Mouse (Mus musculus) retina, postnatal 1 day (tissue): ENCODE results near the gene Gpr132.

ENCODE experiments used
- DNase-seq: peaks from one replicate; pipeline ENCODE4 v3.0.0-alpha.2; 2012

Gpr132 gene

DNA sequence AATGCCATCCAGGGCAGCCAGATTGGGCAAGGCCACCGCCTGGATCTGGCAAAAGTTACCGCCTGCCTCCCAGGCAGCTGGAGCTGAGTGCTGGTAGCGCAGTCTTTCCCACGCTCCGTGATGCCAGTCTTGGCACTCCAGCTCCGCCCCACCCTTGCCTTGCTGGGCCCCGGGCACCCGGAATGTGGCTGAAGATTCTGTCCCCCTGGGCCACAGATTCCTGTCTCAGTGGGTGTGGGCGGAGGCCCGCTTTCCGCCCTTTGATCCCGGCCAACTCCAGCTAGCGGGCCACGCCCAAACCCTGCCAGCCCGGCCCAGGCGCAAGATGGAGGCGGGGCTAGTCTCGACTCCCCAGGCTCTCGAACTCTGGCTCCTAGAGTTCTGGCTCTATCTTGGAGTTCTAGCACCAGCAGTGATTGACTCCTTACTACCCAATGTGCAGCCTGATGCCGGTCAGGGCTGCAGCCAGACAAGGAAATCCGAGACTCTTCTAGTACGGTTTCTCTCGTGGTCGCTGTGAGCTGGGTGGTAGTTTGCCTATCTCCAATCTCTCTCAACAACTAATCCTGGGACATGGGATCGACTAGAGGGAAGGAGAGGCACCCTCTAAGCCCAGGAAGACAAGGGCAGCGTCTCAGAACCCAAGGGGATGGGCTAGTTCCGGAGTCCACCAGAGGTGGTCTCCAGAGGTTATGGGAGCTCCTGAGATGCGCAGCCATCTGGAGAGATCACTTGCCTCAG lies 8.5 kb upstream of the Gpr132 start:
- DNase-seq = peak; percentile 50

DNA sequence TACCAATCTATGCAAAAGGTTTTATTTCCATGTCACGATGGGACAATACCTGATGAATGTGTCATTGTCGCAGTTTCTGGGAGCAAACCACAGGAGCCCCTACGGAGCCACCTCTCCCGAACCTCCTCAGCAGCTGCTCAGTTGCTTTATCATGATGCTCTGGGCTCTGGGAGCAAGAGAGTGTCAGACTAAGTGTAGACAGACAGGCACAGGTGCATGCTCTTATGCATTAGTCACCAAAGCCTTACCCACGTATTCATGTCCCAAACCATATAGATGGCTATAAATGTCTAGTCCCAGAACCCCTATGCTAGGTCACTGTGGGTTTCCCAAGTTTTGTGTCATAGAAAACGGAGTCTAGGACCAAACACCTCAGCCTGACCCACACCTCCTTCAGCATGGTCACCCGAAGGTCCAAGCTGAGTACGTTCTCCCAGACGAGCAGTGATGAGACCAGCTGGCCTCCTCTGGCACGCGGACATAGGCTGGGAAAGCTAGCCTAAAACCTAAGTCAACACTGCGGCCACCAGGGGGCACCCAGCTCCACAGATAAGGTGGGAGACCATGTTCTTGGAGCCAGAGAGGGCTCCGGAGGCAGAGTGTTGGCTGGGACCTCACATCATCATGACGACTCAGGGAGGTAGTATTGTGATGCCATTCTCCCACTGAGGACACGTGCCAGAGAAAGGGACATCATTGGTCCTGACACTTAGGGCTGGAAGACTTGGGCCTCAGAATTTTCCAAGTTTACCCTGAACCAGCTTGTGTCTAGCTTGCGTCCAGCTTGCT lies 7.4 kb upstream of the Gpr132 start:
- peak; percentile 91 for DNase-seq

DNA sequence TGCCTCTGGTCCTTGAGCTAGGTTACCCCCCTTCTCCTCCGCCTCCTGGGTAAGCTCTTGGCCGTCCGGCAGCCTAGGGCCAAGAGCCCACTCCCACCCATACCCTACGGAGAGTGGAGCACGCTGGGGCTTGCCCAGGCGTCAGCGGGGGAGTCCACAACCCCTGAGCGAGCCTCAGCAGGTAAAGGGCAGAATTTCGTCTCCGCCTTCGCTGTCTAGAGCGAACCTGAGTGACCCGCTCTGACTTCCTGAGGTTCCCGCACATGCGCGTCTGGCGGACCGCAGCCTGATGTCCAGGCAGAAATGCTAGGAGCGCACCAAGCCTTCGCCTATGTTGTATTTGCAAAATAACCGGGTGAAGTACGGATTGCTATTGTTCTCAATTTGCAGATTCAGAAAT lies 6.2 kb upstream of the Gpr132 start:
- DNase-seq = no peak

DNA sequence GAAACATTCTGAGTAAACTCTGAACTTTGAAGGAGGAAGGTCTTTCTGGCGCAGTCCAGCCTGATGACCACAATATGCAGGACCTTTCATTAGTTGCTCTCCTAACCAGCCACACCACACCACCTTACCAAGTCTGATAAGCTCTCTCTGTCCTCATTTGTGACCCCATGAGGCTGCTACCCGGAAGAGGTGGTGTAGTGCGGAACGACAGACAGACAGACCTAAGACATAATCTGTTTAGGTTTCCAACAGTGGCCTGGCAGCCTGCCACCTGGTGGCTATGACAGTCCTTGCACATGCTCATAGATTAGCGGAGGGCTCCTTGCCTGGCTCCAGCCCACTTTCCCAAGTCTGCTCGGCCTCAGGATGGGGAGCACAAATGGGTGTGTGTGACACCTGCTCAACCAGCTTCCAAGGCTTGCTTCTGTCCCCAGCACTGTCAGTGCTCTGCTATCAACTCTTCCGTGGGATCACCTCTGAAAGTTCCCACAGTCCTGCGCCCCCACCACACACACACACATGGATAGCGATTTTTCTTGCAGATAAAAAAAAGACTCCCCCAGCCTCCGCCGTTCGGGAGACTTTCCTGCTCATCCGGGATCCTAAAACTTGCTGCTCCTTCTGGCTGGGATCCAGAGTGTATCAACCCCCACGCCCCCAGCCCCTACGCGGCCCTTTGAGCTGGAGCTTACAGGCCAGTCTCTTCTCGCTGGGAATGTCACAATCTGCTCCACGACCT lies 5.6 kb upstream of the Gpr132 start:
- peak; percentile 85 for DNase-seq

DNA sequence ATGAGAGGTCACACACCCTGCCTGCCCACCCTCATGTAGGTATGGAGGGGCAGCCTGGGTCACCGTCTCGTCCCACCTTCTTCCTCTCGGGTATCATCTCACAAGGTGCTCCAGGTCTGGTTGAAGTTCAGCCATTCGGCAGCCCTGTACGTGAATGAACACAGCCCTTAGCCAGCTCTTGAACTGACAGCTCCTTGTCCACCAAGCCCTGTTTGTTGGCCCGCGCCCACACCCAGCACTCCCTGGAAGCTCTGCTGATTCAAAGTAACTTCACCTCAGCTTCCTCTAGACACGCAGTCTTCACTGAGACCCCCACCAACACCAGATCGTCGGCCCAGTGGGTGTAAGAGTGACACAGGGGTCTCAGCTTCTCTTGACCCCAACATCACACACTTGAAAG lies 5.0 kb upstream of the Gpr132 start:
- no peak for DNase-seq

DNA sequence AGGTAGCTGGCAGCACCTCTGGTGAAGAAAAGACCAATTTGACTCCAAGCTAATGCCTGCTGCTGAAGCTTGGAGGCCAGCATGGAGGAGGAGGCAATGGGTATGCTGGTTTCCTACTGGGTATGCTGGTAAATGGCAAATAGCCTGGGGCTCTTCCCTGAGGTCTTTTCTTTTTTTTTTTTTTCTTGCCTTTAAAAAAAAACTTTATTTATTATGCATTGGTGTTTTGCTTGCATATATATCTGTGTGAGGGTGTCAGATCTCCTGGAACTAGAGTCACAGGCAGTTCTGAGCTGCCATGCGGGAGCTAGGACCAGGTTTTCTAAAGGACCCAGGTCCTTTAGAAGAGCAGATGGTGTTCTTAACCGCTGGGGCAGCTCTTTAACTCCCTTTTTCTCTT lies 3.2 kb upstream of the Gpr132 start:
- DNase-seq = no peak

DNA sequence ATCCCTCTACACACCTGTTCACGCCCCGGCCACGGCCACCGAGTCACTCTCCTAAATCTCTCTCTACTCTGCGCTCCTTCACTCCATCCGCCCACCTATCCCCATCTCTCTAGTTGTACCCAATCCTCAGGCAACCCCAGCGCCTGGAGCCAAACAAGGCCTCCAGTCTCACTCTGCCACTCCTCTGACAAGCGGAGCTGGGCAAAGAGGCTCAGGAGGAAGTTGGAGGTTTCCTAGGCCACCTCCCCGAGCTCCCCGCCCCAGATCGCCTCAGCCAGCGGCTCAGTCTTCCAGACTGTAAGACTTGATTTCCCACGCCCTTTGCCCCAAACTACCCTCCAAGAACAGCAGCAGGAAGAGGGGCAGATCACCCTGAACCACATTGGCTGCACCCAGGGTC lies 2.7 kb upstream of the Gpr132 start:
- no peak for DNase-seq

DNA sequence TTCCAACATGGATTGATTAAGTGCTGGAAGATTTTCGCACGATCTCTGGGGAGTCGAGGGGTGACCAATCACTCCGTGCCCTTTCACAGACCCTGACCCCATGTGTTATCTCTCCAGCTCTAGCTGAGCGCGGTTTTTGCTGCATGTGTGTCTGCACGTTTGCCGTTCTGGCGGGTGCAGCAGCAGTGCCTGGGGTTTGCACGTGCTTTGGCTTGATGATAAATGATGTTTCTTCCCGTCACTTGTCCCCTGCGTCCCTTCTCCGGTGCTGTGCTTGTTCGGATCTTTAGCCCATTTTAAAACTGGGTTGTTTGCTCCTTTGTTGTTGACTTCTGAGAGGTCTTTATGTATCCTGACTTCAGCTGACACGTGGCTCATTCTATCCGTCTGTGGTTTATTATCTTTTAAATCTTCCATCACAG lies 1.8 kb upstream of the Gpr132 start:
- DNase-seq = no peak

DNA sequence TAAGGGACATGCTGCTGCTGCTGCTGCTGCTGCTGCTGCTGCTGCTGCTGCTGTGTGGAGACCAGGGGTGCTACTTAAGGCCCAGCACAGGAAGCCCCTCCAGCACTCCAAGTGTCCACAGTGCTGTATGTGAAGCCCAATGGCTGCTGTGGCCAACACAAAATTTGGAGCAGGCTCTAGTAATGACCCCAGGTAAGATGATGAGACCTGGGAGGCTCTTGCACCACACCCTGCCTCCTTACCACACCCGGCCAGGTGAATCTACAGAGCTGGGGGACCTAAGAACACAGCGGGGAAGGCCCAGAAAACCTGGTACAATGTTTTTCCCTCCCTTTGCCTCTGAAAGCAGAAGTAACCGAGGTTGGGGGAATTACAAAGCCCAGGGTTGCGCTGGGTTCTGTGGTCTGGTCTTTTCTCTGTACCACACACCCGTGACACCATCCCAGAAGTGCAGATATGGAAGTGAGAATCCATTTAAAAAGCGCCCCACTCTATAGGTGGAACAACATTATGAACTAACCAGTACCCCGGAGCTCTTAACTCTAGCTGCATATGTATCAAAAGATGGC lies 838 bp downstream of the Gpr132 start:
- no peak for DNase-seq

DNA sequence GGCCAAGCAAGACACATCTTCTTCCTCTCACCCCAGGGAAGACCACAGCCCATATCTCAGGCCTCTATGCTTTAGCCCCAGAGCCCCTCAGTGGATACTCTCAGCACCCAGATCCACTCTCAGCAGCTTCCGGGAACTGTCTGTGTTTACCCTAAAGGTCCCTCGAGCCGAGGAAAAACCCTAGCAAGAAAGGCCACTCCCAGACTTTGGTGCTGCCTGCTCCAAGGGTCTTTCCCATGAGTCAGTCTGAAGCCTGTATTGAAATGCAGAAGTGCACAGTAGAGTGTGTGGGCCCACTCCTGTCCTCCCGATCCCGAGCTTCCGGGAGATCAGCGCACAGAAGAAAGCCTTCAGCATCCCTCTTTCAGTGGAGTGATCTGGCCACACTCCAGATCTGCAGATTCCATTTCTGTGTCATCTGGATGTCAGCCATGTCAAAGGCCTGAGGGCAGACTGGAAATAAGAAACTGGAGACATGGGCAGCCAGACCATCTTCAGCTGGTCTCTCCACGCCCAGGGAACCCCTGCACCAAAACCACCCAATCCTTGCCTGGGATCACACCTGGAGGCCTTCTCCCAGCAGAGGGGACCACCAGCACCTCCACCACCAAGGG lies 1.5 kb downstream of the Gpr132 start:
- DNase-seq = no peak

DNA sequence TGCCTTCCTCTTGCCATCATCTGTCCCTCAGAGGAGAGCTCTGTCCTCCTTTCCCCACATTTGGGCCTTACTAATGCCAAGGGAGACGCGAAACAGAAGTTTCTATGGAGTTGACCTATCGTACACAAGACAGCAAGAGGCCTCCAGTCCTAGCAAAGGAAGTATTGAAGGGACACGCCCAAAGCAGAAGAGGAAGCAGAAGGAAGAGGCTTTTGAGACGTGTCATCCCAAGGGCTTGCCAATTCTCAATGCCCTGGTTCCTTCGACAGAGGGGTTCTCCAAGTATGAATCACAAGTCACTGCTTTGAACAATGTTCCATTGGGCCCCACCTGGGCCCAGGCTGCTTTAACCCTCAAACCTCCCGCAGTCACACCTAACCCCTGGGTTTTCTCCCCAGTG lies 3.2 kb downstream of the Gpr132 start:
- DNase-seq = no peak

DNA sequence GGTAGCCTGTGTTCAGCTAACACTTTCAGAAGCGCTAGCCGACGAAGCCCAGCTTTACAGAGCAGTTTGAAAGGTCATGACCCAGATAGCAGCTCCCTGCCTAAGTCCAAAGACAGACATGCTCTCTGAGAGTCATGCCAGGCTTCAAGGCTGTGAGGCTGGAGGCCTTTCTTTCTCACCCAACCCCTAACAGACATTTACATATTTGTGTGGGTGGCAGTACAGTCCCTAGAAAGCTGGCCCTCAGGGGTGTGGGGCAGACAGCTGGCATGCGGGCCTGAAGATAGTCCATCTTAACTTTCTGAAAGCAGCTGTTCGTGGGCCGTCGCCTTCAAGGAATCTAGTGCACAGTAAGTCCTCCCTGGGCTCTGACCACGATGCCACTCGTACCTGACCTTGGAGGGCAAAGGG lies 6.1 kb downstream of the Gpr132 start:
- DNase-seq = peak; percentile 31

DNA sequence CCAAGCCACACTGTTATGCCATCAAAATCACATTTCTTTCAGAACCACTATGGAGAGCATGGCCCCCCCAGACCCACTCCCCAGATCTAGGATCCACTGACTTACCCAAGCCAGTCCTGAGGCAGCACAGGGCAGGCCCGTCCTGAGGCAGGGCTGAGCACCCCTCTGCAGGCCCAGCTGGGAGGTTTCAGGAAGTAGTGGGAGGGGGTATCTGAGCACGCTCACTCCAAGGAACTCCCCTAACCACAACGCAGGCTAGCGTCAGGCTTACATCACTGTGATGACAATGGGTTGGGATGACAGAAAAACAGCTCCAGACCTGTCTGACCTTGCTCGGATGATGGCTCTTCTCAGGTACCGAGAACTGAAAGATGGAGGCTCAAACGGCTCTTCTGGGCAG lies 7.3 kb downstream of the Gpr132 start:
- DNase-seq = no peak

DNA sequence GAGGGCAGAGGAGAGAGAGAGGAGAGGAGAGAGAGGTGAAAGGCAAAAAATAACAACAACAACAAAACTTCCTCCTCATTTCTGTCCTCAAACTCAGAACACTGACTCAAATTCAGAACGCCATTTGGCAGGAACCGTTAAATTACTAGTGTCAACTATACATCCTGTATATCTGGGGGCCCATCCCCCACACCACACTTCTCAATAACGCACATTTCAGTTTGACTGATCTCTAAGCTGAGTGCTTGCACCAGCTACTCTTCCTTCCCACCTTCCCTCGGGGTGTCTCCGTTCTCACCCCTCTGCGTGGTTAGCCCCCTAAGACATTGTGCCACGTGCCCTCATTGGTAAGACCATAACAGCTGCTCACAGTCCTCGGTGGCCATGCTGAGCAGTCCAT lies 8.1 kb downstream of the Gpr132 start:
- DNase-seq = peak; percentile 35

DNA sequence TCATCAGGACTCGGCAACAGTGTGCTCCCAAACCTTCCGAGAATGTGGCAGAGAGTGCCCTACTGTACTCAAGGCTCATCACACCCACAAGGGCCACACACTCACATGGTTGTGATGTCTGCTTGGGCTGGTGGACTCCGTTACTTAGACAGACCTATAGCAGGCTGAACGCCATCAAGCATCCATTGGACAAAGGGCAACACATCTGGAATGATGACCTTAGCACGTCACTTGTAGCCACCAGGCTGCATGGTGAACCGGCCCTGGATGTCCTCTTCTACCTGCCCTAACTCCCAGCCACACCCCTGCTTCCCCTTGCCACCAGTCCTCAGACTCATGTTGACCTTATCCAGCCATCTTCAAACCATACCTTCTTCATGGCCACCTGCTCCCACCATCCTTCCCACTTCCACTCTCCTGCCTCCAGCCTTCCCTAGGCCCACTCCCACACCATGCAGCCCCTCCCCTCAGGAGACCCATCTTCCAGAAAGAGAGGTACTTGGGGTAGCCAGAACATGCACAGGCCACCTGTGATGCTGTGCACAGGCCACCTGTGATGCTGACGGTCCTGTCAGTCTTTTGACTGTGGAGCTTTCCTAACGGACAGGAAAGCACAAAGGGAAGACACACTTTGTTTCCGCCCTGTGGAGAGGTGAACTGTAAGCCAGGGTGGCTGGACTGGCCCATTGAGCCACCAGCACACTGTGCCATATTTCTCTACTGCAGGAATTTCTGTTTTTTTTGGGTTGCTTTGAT lies 9.3 kb downstream of the Gpr132 start:
- no peak for DNase-seq

DNA sequence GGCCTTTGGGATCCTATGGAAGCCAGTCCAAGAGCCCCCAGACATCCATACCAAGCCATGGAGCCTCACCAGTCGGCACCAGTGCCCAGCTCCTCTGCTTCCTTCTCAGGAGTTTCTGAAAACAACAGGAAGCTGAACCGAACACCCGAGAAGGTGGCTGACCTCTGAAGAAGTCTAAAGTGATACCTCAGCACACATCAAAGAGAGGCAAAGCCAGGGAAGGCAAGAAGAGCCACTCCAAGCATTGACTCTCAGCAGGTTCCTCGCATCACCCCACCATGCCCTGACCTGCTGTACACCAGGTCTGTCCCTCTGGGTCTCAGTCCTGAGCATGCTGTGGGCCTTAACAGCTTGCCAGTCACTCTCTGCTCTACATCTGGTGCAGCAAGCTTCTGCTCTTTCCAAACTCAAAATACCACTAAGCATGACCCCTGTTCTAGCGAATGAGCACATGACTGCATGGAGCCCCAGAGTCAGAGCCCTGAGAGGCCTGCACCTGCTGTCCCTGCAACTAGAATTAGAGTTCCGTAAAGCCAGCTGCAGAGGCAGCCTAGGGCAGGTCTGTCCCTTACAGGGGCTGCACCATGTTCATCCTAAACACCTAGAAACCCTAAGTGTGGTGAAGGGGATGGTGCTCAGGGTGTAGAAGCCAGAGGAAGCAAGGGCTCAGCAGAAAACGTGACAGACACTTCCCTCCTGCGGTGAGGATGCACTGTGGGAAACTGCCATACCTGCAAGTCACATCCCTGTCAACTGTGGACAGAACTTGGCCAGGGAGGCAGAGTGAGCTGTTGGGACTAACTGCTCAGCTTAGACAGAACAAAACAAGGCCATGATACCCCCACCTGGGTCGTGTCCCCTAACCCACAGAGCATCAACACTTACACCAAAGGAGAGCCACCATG lies 10.8 kb downstream of the Gpr132 start:
- no peak for DNase-seq

DNA sequence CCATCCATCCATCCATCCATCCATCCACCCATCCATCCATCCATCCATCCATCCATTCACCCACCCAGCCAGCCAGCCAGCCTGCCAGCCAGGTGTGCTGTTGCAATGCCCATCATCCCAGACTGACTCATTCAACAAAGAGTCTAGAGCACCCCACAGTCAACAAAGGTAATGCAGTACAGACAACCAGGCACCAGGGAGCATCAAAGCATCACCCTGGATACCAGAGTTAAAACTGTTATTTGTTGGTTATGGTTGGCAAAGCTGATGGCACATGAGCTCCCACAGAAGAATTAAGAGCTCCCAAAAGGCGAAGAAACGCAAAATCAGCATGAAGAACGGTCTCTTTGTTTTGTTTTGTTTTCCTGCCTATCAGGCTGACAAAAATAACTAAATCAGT lies 11.7 kb downstream of the Gpr132 start:
- DNase-seq = no peak

DNA sequence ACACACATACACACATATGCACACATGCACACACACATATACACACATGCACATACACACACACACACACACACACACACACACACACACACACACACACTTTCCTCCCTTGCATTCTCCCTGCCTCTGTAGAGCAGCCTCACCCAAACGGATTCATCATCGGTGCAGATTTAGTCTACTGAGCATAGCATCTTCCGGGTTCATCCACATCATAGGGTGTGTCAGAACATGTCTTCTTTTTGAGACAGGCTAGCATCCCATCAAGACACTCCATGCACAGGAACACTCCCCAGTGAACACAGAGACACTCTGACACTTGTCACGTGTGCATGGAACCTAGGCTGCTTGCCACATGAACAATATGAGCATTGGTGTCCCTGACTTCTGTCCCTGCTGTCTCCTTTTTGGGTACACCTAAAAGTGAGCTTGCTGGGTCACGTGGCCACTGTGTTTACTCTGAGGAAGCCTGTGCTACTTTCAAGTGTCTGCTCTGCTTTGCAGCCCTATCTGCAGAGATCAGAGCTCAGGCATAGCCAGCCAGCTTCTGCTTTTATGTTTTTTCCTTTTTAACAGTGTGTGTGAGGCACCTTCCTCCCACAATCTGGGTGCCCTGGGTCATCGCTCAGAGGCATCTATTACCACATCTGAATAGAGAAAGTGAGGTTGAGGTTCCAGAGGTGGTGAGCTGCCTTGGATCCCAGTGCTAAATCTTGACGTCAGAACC lies 13.3 kb downstream of the Gpr132 start:
- DNase-seq = no peak

DNA sequence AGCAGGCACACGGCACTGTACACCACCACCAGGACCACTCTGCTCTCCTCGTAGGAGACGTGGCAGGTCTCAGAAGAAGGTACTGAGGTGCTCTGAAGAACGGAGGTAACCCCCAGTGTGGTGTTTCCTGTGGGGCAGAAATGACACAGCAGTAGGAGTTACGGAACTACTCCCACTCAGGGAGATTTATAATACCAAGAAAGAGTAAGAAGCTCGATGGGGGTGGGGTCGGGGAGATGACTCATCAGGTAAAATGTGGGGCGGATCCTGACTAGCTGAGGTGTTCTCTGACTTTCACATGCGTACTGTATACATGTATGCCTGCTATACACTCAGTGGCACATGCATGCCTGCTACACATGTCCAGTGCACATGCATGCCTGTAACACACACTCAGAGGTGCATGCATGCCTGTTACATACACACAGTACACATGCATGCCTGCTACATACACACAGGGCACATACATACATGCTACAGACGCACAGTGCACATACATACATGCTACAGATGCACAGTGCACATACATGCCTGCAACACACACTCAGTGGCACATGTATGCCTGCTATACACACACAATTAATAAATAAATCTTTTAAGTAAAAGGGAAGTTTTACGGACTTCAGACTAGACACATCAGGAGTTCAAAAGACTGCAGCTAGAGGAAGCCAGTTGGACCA lies 14.8 kb downstream of the Gpr132 start:
- no peak for DNase-seq

DNA sequence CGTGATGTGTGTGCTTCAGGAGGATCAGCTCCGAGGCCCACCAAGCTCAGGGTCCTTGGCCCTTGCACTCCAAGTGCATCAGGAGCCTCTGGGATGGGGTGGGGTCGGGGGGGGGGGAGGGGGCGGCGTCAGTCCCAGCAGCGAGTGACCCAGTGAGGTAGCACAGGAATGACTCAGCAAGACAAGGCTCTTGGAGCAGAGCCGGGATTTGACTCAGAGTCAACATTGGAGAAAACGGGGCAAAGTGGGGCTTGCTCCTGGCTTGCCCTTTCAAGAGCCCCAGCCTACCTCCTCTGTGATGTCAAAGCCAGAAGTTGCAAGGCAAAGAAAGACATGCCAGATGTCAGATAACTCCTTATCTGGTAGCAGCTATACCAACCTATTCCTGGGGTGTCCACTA lies 16.9 kb downstream of the Gpr132 start:
- no peak for DNase-seq
